Mouse (Mus musculus): ENCODE results near the gene Mapk10.
"Not testable (repeated sequence)": the region's sequence is repeated elsewhere in the genome, so short reads cannot be mapped to it uniquely, and the experiment has no call there.

The Mapk10 gene

GRCm38 (mm10) chr5:102946625-102947024 lies 264.5 kb downstream of the Mapk10 start:
- no peak for DNase-seq

GRCm38 (mm10) chr5:102943864-102944630 lies 267.1 kb downstream of the Mapk10 start:
- DNase-seq = not testable (repeated sequence)

GRCm38 (mm10) chr5:102930161-102930560 lies 281.0 kb downstream of the Mapk10 start:
- no peak for DNase-seq

- DNase-seq = no peak
Measured at GRCm38 (mm10) chr5:102926786-102927185, 284.3 kb downstream of the Mapk10 start.

GRCm38 (mm10) chr5:102920199-102920598 lies 290.9 kb downstream of the Mapk10 start:
- no peak for DNase-seq

GRCm38 (mm10) chr5:102905441-102906211 lies 305.5 kb downstream of the Mapk10 start:
- no peak for DNase-seq

- DNase-seq = no peak
Measured at GRCm38 (mm10) chr5:102904066-102904465, 307.1 kb downstream of the Mapk10 start.

- DNase-seq = no peak
Measured at GRCm38 (mm10) chr5:102903487-102903886, 307.6 kb downstream of the Mapk10 start.

GRCm38 (mm10) chr5:102901176-102901575 lies 310.0 kb downstream of the Mapk10 start:
- no peak for DNase-seq

- DNase-seq = no peak
Measured at GRCm38 (mm10) chr5:102899680-102900215, 311.4 kb downstream of the Mapk10 start.

GRCm38 (mm10) chr5:102898301-102898700 lies 312.8 kb downstream of the Mapk10 start:
- no peak for DNase-seq

- DNase-seq = no peak
Measured at GRCm38 (mm10) chr5:102892226-102892625, 318.9 kb downstream of the Mapk10 start.

- no peak for DNase-seq
Measured at GRCm38 (mm10) chr5:102889163-102889488, 322.0 kb downstream of the Mapk10 start.

- no peak for DNase-seq
Measured at GRCm38 (mm10) chr5:102888482-102889162, 322.5 kb downstream of the Mapk10 start.

GRCm38 (mm10) chr5:102875628-102876027 lies 335.5 kb downstream of the Mapk10 start:
- no peak for DNase-seq

GRCm38 (mm10) chr5:102874605-102875298 lies 336.4 kb downstream of the Mapk10 start:
- peak; percentile 14 for DNase-seq

GRCm38 (mm10) chr5:102872996-102873395 lies 338.1 kb downstream of the Mapk10 start:
- not testable (repeated sequence) for DNase-seq

- DNase-seq = no peak
Measured at GRCm38 (mm10) chr5:102868196-102868595, 342.9 kb downstream of the Mapk10 start.

- DNase-seq = no peak
Measured at GRCm38 (mm10) chr5:102859749-102860148, 351.4 kb downstream of the Mapk10 start.

GRCm38 (mm10) chr5:102858047-102858446 lies 353.1 kb downstream of the Mapk10 start:
- DNase-seq = no peak
